Mouse (Mus musculus): ENCODE results near the gene Edn3. TPM values are rescaled to one million over a fixed set of nuclear protein-coding genes. Genes with fewer than 3 reads are reported as not detected.

Edn3 gene
- total and polyA plus RNA-seq, 3 experiments, result 5.7 to 27.1 (median 16.8) TPM

- DNase-seq, result no peak
Observed at GRCm38 (mm10) chr2:174796998-174797397, 36.6 kb downstream of the Edn3 start.

GRCm38 (mm10) chr2:174797495-174798068, 37.2 kb downstream of the Edn3 start:
- DNase-seq, result no peak

- DNase-seq, result no peak
Observed at GRCm38 (mm10) chr2:174802453-174802852, 42.0 kb downstream of the Edn3 start.

- no peak for DNase-seq
Observed at GRCm38 (mm10) chr2:174803661-174804060, 43.2 kb downstream of the Edn3 start.

- DNase-seq, result no peak
Observed at GRCm38 (mm10) chr2:174807900-174808299, 47.5 kb downstream of the Edn3 start.

- DNase-seq, result no peak
Observed at GRCm38 (mm10) chr2:174809296-174809695, 48.9 kb downstream of the Edn3 start.

GRCm38 (mm10) chr2:174813306-174813705, 52.9 kb downstream of the Edn3 start:
- no peak for DNase-seq

- DNase-seq, result no peak
Observed at GRCm38 (mm10) chr2:174816163-174816562, 55.7 kb downstream of the Edn3 start.

GRCm38 (mm10) chr2:174820286-174820685, 59.9 kb downstream of the Edn3 start:
- no peak for DNase-seq

GRCm38 (mm10) chr2:174827829-174828228, 67.4 kb downstream of the Edn3 start:
- no peak for DNase-seq

GRCm38 (mm10) chr2:174833608-174834007, 73.2 kb downstream of the Edn3 start:
- no peak for DNase-seq

Other genes with a start within 250 kb of the Edn3 start
- gene Zfp831, start 117.1 kb upstream of the Edn3 start, total RNA-seq (2021), result under 1 TPM; 0.10 to 0.12 TPM
- 0.03 TPM in 2 replicates for gene Zfp831, start 117.1 kb upstream of the Edn3 start, polyA plus RNA-seq (2012; rRNA removed)
- under 1 TPM in 1 of 2 experiments, not detected in 1; 0.66 TPM for gene Gm14444, start 249.6 kb downstream of the Edn3 start, total RNA-seq (2021)
- gene Gm14444, start 249.6 kb downstream of the Edn3 start, polyA plus RNA-seq (2012; rRNA removed), result not detected in 2 replicates